Mouse (Mus musculus): ENCODE data around the gene Abhd2. TPM values are rescaled to one million over a fixed set of nuclear protein-coding genes. Genes with fewer than 3 reads are reported as not detected.

The Abhd2 gene
- total RNA-seq, 2 experiments from 2014 or later = 67.1 to 83.8 TPM

GRCm38 (mm10) chr7:79316069-79316695, 43.2 kb downstream of the Abhd2 start:
- no peak for DNase-seq (ENCODE audit: extremely low spot score in 1 of 2, low spot score in 1 of 2)

GRCm38 (mm10) chr7:79317576-79317975, 44.6 kb downstream of the Abhd2 start:
- no peak for DNase-seq (ENCODE audit: extremely low spot score in 1 of 2, low spot score in 1 of 2)

GRCm38 (mm10) chr7:79318110-79318801, 45.3 kb downstream of the Abhd2 start:
- DNase-seq (ENCODE audit: extremely low spot score in 1 of 2, low spot score in 1 of 2) = no peak

- DNase-seq (ENCODE audit: extremely low spot score in 1 of 2, low spot score in 1 of 2) = no peak
Measured at GRCm38 (mm10) chr7:79323855-79324254, 50.9 kb downstream of the Abhd2 start.

- no peak for DNase-seq (ENCODE audit: extremely low spot score in 1 of 2, low spot score in 1 of 2)
Measured at GRCm38 (mm10) chr7:79328769-79329168, 55.8 kb downstream of the Abhd2 start.

DNA sequence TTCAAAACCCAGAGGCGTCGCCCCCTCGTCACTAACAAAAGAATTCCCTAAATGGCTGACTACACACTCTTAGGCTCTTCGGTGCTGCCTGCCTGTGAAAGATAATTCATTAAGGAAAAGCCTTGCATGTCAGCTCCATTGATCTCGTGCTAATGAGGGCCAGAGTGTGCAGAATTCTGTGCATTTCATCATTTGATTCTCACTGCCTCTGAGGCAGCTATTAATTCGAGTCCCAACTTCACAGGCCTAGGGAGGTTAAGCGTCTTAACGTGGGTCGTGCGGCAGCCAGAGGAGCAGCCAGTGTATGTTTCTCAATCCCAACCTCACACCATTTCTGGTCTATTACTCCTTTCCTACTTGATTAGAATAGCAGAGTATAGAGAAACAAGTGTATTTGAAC, 58.2 kb downstream of the Abhd2 start:
- DNase-seq (ENCODE audit: extremely low spot score in 1 of 2, low spot score in 1 of 2) = no peak

- no peak for DNase-seq (ENCODE audit: extremely low spot score in 1 of 2, low spot score in 1 of 2)
Measured at GRCm38 (mm10) chr7:79333419-79333818, 60.4 kb downstream of the Abhd2 start.

GRCm38 (mm10) chr7:79336362-79336910, 63.4 kb downstream of the Abhd2 start:
- DNase-seq (ENCODE audit: extremely low spot score in 1 of 2, low spot score in 1 of 2) = no peak

- DNase-seq (ENCODE audit: extremely low spot score in 1 of 2, low spot score in 1 of 2) = peak in 1 of 2 experiments; percentile 79
Measured at GRCm38 (mm10) chr7:79345902-79346301, 72.9 kb downstream of the Abhd2 start.

DNA sequence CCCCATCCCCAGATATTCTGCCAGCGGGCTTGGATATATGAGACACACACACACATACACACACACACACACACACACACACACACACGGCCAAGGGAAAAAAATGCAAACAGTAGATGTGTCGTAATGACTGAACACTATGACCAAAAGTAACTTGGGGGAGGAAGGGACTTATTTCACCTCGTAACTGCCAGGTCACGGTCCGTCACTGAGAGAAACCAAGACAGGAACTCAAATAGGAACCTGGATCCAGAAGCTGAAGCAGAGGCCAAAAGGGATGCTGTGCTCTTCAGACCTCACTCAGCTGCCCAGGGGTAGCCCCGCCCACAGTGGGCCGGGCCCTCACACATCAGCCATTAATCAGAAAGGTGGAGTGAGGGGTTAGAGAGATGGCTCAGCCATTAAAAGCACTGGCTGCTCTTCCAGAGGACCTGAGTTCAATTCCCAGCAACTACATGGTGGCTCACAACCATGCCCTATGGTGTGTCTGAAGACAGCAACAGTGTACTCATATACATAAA, 73.6 kb downstream of the Abhd2 start:
- no peak for DNase-seq (ENCODE audit: extremely low spot score in 1 of 2, low spot score in 1 of 2)

DNA sequence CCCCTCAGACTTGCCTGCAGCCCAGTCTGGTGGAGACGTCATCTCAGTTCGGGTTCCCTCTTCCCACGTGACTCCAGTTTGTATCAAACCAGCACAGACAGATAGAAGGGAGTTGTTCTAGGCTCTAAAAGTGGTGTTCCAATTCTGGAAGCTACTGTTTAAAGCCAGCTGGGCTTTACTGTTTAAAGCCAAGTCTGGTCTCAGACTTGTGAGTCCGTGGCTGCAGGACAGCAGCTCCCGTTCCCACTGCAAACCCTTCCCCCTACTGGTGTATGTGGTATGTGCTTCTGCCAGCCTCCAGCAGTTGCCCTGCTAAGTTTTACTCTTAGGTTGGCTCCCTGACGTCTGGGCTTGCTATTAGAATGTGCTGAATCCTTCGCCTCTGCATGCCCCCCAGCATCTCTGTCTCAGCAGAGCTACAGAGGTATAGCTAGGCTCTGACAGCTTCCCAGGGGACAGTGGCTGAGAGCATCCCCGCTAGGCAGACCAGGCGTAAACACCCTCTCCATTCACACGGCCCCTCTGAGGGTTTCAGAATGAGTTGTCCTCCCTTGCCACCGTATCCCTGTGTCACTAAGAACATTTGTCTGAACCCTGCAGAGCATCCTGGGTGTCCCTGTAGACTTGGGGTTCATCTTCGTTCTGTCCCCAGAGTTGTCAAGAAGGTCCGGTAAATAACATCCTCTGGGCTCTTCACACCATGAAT, 74.3 kb downstream of the Abhd2 start:
- DNase-seq (ENCODE audit: extremely low spot score in 1 of 2, low spot score in 1 of 2) = no peak

DNA sequence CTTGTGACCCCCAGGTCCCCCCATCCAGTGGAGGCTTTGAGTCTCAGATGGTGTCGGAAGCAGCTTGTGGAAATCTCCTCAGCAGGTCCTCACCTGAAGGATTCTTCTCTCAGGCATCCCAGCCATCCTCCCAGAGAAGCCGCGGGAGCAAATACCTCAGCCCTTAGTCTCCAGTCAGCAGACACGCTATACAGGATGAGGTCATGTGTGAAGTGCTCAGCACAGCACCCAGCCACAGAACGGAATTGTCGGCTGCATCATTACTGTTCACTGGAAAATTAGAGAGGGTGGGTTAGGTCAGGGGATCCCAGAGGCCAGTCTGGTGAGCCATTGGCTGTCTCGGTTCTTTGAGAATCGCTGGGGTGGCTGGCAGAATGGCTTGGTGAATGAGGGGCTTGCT, 75.8 kb downstream of the Abhd2 start:
- no peak for DNase-seq (ENCODE audit: extremely low spot score in 1 of 2, low spot score in 1 of 2)

- DNase-seq (ENCODE audit: extremely low spot score in 1 of 2, low spot score in 1 of 2) = peak; percentile 33 to 78
Measured at GRCm38 (mm10) chr7:79349738-79350386, 76.9 kb downstream of the Abhd2 start.

GRCm38 (mm10) chr7:79358350-79359182, 85.6 kb downstream of the Abhd2 start:
- peak; percentile 43 to 58 for DNase-seq (ENCODE audit: extremely low spot score in 1 of 2, low spot score in 1 of 2)

DNA sequence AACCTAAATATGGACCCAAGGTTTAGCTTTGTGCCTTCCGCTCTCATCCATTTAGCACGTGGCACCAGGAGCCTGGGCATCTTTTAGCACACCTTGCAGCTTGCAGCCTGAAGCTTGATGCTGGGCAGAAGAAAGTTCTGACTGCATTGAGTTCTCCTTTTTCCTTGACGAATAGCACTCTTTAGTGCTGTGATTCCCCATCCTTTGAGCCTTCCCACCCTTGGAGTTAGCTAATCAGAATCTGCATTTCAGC, 86.1 kb downstream of the Abhd2 start:
- no peak for DNase-seq (ENCODE audit: extremely low spot score in 1 of 2, low spot score in 1 of 2)

DNA sequence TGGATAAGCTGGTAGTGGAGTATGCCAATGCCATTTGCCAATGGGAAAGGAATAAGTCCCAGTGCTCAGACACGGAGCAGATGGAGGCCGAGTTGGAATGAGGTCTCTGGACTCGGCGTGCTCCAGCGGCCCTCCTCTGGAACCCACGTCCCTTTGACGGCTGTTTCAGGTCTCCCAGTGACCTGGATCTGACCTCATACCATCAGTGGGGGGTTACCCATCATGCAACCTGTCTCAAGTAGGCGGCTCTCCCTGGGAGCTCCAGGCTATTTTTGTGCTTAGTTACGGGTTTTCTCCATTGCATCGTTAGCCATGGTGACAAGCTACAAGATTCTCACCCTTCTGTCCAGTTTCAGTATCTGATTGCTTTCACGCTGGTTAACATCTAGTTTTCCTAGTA, 87.1 kb downstream of the Abhd2 start:
- DNase-seq (ENCODE audit: extremely low spot score in 1 of 2, low spot score in 1 of 2) = no peak

DNA sequence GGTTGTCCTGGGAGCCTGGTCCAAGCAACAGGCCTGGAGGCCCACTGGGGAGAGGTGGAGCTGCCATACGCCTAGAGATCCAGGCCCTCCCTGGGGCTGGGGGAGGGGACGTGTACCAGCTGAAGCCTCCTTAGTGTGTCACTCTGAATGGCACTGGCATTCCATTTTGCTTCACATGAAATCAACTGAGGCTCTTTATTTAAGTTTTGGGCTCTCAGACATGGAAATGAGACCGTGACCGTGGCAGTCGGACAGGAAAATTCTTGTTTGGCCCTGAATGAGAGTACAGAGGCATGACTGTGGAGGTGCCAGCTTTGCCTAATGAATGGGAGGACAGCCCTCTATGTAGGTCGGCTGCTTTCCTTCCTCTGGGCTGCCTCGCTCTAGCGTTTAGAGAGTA, 89.2 kb downstream of the Abhd2 start:
- peak in 1 of 2 experiments; percentile 42 for DNase-seq (ENCODE audit: extremely low spot score in 1 of 2, low spot score in 1 of 2)

DNA sequence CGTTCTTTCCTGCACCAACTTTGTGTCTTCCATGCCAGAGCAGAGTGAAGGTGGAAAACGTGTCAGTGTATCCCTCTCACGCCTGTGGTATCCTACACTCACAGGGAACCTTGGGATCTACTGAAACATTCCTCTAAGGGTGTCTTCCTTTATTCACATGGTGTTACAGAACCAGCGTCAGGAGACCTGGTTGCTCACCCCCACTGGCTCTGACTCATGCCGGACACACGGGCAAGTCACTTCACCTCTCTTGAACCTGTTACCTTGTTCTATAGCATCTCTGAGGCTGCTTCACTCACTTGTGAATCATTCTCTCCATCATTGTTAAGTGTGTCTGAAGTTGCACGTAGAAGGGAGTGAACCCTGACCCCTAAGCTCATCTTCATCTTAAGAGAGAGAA, 89.8 kb downstream of the Abhd2 start:
- no peak for DNase-seq (ENCODE audit: extremely low spot score in 1 of 2, low spot score in 1 of 2)

- peak in 1 of 2 experiments; percentile 31 for DNase-seq (ENCODE audit: extremely low spot score in 1 of 2, low spot score in 1 of 2)
Measured at GRCm38 (mm10) chr7:79363370-79364043, 90.5 kb downstream of the Abhd2 start.
